Mouse (Mus musculus) liver, embryonic 15.5 days (tissue): ENCODE measurements around the gene Acat2. TPM values are rescaled to one million over a fixed set of nuclear protein-coding genes. Genes with fewer than 3 reads are reported as not detected.
"Not testable (repeated sequence)": the region's sequence is repeated elsewhere in the genome, so short reads cannot be mapped to it uniquely, and the experiment has no call there.

Experiments used
- ATAC-seq: fragments of 200-750 bp; cut with Nextera tagmentation; 2 replicates; pipeline ENCODE4 v1.8.0; 2017; ENCODE audit warnings: moderate number of reproducible peaks, mild to moderate bottlenecking, moderate library complexity; ENCODE audit not compliant: insufficient read depth
- H3K27ac ChIP-seq: fragments of 300-500 bp; sonication (generic); replicated peaks from 2 replicates; pipeline ENCODE4 v1.5.1; 2015; ENCODE audit warnings: mild to moderate bottlenecking, inconsistent platforms
- H3K27me3 ChIP-seq: fragments of 300-500 bp; sonication (generic); 2 replicates; pipeline ENCODE4 v1.6.1; 2015; ENCODE audit warnings: mild to moderate bottlenecking, inconsistent platforms
- H3K36me3 ChIP-seq: fragments of 300-500 bp; sonication (generic); replicated peaks from 2 replicates; pipeline ENCODE4 v1.6.1; 2015; ENCODE audit warnings: moderate library complexity, mild to moderate bottlenecking, inconsistent platforms
- H3K4me1 ChIP-seq: fragments of 300-500 bp; sonication (generic); replicated peaks from 2 replicates; pipeline ENCODE4 v1.6.1; 2015; ENCODE audit warnings: inconsistent platforms
- H3K4me2 ChIP-seq: fragments of 300-500 bp; sonication (generic); 2 replicates; pipeline ENCODE4 v1.6.1; 2015; ENCODE audit warnings: moderate library complexity, mild to moderate bottlenecking, inconsistent platforms
- H3K4me3 ChIP-seq: fragments of 300-500 bp; sonication (generic); replicated peaks from 2 replicates; pipeline ENCODE4 v1.5.1; 2015; ENCODE audit warnings: mild to moderate bottlenecking, inconsistent platforms
- H3K9ac ChIP-seq: fragments of 300-500 bp; sonication (generic); 2 replicates; pipeline ENCODE4 v1.6.1; 2015; ENCODE audit warnings: moderate library complexity, mild to moderate bottlenecking, inconsistent platforms
- H3K9me3 ChIP-seq: fragments of 300-500 bp; sonication (generic); replicated peaks from 2 replicates; pipeline ENCODE4 v1.6.1; 2016; ENCODE audit warnings: inconsistent platforms
- WGBS: fragments of 180-500 bp; shearing (Covaris S2); methylation state at CpG from one replicate; pipeline ENCODE4 v1.1.7; 2015; ENCODE audit warnings: mixed read lengths; ENCODE audit not compliant: insufficient replicate concordance; 5-methylcytosine and 5-hydroxymethylcytosine counted together
- polyA plus RNA-seq: library from polyadenylated mRNA; unstranded; fragments of >200 nt; fragmentation: Nextera tagmentation; extraction: Ambion mirVana; gene quantifications from 2 replicates; pipeline ENCODE4 v1.2.1, GENCODE M21; 2015

Acat2 gene
- polyA plus RNA-seq, 1 experiment from 2014 or later: 93.7 TPM

- H3K4me2 ChIP-seq: peak within 1 kb of the TSS; percentile 90
- H3K9ac ChIP-seq: peak within 1 kb of the TSS; percentile 100
- ATAC-seq: no peak
- 59% methylated on average over 1 of the region's 1 CpGs for WGBS
- peaks cover 23% of the 10 kb centered on the region for H3K4me1 ChIP-seq
- H3K4me3 ChIP-seq: peak within 1 kb of the TSS; percentile 100
- no peaks in the 10 kb centered on the region for H3K9me3 ChIP-seq
- H3K27ac ChIP-seq: peak within 1 kb of the TSS; percentile 100
- H3K36me3 ChIP-seq: no peaks in the 10 kb centered on the region
- no peaks in the 10 kb centered on the region for H3K27me3 ChIP-seq
These were observed 33.5 kb upstream of the Acat2 start, which contains the start of gene Wtap for GRCm38 (mm10) chr17:12994069-12994468. TSS of gene Wtap (minus strand) at chr17:12994169.

- H3K4me1 ChIP-seq: peaks cover 35% of the 10 kb centered on the region
- H3K36me3 ChIP-seq: peaks cover 12% of the 10 kb centered on the region
- WGBS: under 1% methylated on average over 51 of the region's 51 CpGs
- peak overlapping the region; percentile 100 for H3K4me3 ChIP-seq
- no peaks in the 10 kb centered on the region for H3K9me3 ChIP-seq
- H3K9ac ChIP-seq: peak overlapping the region; percentile 100
- no peaks in the 10 kb centered on the region for H3K27me3 ChIP-seq
- H3K4me2 ChIP-seq: peak overlapping the region; percentile 90
- H3K27ac ChIP-seq: peak overlapping the region; percentile 100
- ATAC-seq: peak; percentile 84
These were observed 32.0 kb upstream of the Acat2 start for GRCm38 (mm10) chr17:12992470-12992991.

GRCm38 (mm10) chr17:12991635-12992358 lies 31.2 kb upstream of the Acat2 start:
- H3K36me3 ChIP-seq: peaks cover 12% of the 10 kb centered on the region
- no peaks in the 10 kb centered on the region for H3K9me3 ChIP-seq
- peak overlapping the region; percentile 90 for H3K4me2 ChIP-seq
- peak overlapping the region; percentile 100 for H3K4me3 ChIP-seq
- H3K27ac ChIP-seq: peak overlapping the region; percentile 100
- WGBS: under 1% methylated on average over 84 of the region's 84 CpGs
- H3K27me3 ChIP-seq: no peaks in the 10 kb centered on the region
- peak; percentile 94 for ATAC-seq
- H3K4me1 ChIP-seq: peaks cover 37% of the 10 kb centered on the region
- peak overlapping the region; percentile 100 for H3K9ac ChIP-seq

- no peak for ATAC-seq
- Histone ChIP-seq H3K4me2 (peak overlapping the region; percentile 90), H3K27ac (peak overlapping the region; percentile 100), H3K4me3 (peak overlapping the region; percentile 100), H3K9me3 (no peaks in the 10 kb centered on the region), H3K36me3 (peaks cover 12% of the 10 kb centered on the region), H3K27me3 (no peaks in the 10 kb centered on the region), H3K9ac (peak overlapping the region; percentile 100), H3K4me1 (peaks cover 40% of the 10 kb centered on the region)
- 1% methylated on average over 12 of the region's 12 CpGs for WGBS
These were observed 30.7 kb upstream of the Acat2 start for GRCm38 (mm10) chr17:12991194-12991634.

- H3K9ac ChIP-seq: peak overlapping the region; percentile 100
- H3K36me3 ChIP-seq: peaks cover 13% of the 10 kb centered on the region
- peak overlapping the region; percentile 90 for H3K4me2 ChIP-seq
- H3K4me3 ChIP-seq: peak overlapping the region; percentile 100
- 23% methylated on average over 8 of the region's 8 CpGs for WGBS
- peak overlapping the region; percentile 100 for H3K27ac ChIP-seq
- H3K27me3 ChIP-seq: no peaks in the 10 kb centered on the region
- H3K9me3 ChIP-seq: no peaks in the 10 kb centered on the region
- H3K4me1 ChIP-seq: peaks cover 40% of the 10 kb centered on the region
- ATAC-seq: no peak
These were observed 30.1 kb upstream of the Acat2 start for GRCm38 (mm10) chr17:12990567-12991145.

DNA sequence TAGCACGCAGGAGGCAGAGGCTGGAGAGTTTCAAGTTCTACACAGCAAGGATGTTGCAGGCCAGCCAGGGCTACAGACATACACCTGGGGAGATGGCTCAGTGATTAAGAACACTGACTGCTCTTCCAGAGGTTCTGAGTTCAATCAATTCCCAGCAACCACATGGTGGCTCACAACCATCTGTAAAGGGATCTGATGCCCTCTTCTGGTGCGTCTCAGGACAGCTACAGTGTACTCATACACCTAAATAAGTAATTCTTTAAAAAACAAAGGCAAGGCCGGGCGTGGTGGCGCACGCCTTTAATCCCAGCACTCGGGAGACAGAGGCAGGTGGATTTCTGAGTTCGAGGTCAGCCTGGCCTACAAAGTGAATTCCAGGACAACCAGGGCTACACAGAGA lies 27.5 kb upstream of the Acat2 start:
- not testable (repeated sequence) for H3K27me3 ChIP-seq, H3K4me3 ChIP-seq, H3K4me2 ChIP-seq, H3K9ac ChIP-seq, ATAC-seq, H3K9me3 ChIP-seq, H3K27ac ChIP-seq
- H3K4me1 ChIP-seq: peaks cover 37% of the 10 kb centered on the region
- peaks cover 36% of the 10 kb centered on the region for H3K36me3 ChIP-seq
- 76% methylated on average over 8 of the region's 8 CpGs for WGBS

DNA sequence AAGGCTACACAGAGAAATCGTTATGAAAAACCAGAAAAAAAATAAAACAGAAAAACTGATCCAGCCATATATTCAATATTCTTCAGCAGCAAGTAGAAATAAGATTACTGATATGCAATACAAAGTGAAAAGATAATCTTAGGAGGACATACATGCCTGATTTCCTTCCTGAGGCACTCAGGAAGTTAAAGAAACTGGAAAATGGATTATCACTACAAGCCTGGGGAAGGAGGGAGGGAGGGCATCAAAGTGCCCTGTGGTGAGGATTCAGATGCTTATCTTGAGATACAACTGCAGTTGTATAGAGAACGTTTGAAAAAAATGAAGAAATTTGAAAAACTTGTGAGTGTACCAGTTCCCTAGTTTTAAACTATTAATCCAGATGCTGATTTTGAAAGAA lies 23.4 kb upstream of the Acat2 start:
- H3K36me3 ChIP-seq: peaks cover 73% of the 10 kb centered on the region
- H3K27me3 ChIP-seq: no peaks in the 10 kb centered on the region
- no peak overlapping the region for H3K27ac ChIP-seq
- H3K4me3 ChIP-seq: no peak overlapping the region
- WGBS: 20% methylated on average over 2 of the region's 2 CpGs
- H3K9me3 ChIP-seq: no peaks in the 10 kb centered on the region
- ATAC-seq: no peak
- no peak overlapping the region for H3K9ac ChIP-seq
- no peak overlapping the region for H3K4me2 ChIP-seq
- peaks cover 17% of the 10 kb centered on the region for H3K4me1 ChIP-seq

DNA sequence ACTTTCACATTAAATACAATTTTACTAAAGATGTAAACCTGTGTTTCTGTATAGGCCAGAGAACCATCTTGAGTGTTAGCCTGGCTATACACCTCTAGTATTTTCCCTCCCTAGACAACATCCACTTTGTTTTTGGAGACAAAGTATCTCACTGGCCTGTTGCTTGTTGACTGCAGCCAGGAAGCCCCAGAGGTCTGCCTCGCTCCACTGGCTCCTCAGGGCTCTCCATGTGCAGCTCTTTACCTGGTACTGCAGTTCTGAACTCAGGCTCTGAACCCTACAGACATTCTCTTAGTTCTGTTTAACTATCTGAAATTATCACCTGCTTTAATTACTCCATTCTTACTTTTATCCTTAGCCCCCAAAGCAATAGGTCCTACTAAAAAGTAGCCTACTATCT lies 18.0 kb upstream of the Acat2 start:
- 81% methylated on average over 1 of the region's 1 CpGs for whole genome bisulfite sequencing
- H3K4me2 ChIP-seq: no peak overlapping the region
- H3K9ac ChIP-seq: no peak overlapping the region
- H3K4me1 ChIP-seq: no peaks in the 10 kb centered on the region
- ATAC-seq: no peak
- H3K27ac ChIP-seq: no peak overlapping the region
- no peak overlapping the region for H3K4me3 ChIP-seq
- H3K9me3 ChIP-seq: no peaks in the 10 kb centered on the region
- H3K36me3 ChIP-seq: peaks cover 81% of the 10 kb centered on the region
- no peaks in the 10 kb centered on the region for H3K27me3 ChIP-seq

DNA sequence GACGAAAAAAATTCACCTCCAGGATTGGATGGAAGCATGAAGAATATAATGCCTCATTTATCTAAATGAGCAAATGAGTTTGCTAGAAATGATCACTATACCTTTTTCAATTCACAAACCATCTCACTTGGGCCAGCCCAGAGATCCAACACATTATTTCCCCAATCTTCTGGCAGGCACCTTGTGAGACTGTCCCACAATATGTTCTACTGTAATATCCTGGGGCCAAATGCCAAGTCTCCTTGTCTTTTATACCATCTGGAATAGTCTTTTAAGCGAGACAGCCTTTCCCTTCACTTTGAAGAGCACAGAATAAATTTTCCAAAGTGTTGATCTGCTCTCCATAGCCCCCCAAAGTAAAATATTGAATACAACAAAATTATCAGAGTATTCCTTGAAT lies 13.3 kb upstream of the Acat2 start:
- no peak overlapping the region for H3K27ac ChIP-seq
- no peak overlapping the region for H3K9ac ChIP-seq
- H3K4me2 ChIP-seq: no peak overlapping the region
- H3K4me1 ChIP-seq: no peaks in the 10 kb centered on the region
- WGBS: 73% methylated on average over 2 of the region's 2 CpGs
- no peak overlapping the region for H3K4me3 ChIP-seq
- peaks cover 70% of the 10 kb centered on the region for H3K36me3 ChIP-seq
- H3K9me3 ChIP-seq: no peaks in the 10 kb centered on the region
- ATAC-seq: no peak
- H3K27me3 ChIP-seq: no peaks in the 10 kb centered on the region

- no peaks in the 10 kb centered on the region for H3K9me3 ChIP-seq
- WGBS: 88% methylated on average over 2 of the region's 2 CpGs
These were observed 6.6 kb upstream of the Acat2 start for GRCm38 (mm10) chr17:12967173-12967572.

DNA sequence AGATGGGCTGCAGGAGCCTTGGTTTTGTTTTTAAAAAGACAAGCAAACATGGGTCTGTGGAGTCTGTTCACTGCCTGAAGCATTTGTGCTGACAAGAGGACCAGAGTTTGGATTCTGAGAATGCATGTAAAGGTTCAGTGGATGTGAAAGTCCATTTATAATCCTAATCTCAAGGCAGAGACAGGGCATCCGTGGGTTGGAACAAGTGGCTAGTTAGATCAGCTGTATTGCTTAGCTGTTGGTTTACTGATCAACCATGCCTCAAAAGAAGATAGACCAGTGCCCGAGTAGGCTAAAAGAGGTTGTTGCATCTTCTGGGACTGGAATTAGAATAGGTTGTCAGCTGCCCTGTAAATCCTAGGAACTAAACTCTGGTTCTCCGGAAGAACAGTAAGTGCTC lies 2.9 kb upstream of the Acat2 start:
- Histone ChIP-seq H3K4me1 (peaks cover 13% of the 10 kb centered on the region), H3K4me2 (no peak overlapping the region), H3K36me3 (peaks cover 32% of the 10 kb centered on the region), H3K9me3 (no peaks in the 10 kb centered on the region), H3K4me3 (no peak overlapping the region), H3K9ac (no peak overlapping the region), H3K27me3 (no peaks in the 10 kb centered on the region), H3K27ac (no peak overlapping the region)
- WGBS: 60% methylated on average over 3 of the region's 3 CpGs
- no peak for ATAC-seq

More at GRCm38 (mm10) chr17:12967173-12967572, 6.6 kb upstream of the Acat2 start:
- Histone ChIP-seq H3K9ac (no peak overlapping the region), H3K4me2 (no peak overlapping the region), H3K4me1 (no peaks in the 10 kb centered on the region), H3K27me3 (no peaks in the 10 kb centered on the region), H3K36me3 (peaks cover 52% of the 10 kb centered on the region), H3K4me3 (no peak overlapping the region), H3K27ac (no peak overlapping the region)
- ATAC-seq: no peak
